Mouse (Mus musculus): ENCODE measurements around the gene Smurf2. TPM values are rescaled to one million over a fixed set of nuclear protein-coding genes. Genes with fewer than 3 reads are reported as not detected.

Smurf2 gene
- polyA plus RNA-seq, 1 experiment from 2014 or later, result 20.7 TPM

Small RNA genes within 50 kb of the gene (microRNA-seq; reads per million reads assigned to microRNA genes)
- gene Gm25994 (ENCODE audit: borderline number of aligned reads) (not detected), gene Gm27322 (ENCODE audit: borderline number of aligned reads) (not detected), gene Mir3064 (ENCODE audit: borderline number of aligned reads) (6.3 reads per million, percentile 24 among the genes with 10 or more reads in this experiment)

Other genes starting within 250 kb of the Smurf2 start
- 46.8 and 48.9 TPM in 2 replicates for gene Pecam1, start 170.1 kb downstream of the Smurf2 start, polyA plus RNA-seq (2014; fragmentation: Nextera tagmentation; extraction: Ambion mirVana)
- 1.4 and 2.0 TPM in 2 replicates for gene Milr1, start 169.5 kb downstream of the Smurf2 start, polyA plus RNA-seq (2014; fragmentation: Nextera tagmentation; extraction: Ambion mirVana)
- gene Polg2, start 141.2 kb downstream of the Smurf2 start, polyA plus RNA-seq (2014; fragmentation: Nextera tagmentation; extraction: Ambion mirVana), result 9.8 and 10.2 TPM in 2 replicates
- gene Ddx5, start 131.5 kb downstream of the Smurf2 start, polyA plus RNA-seq (2014; fragmentation: Nextera tagmentation; extraction: Ambion mirVana), result 334 and 344 TPM in 2 replicates
- gene Cep95, start 131.5 kb downstream of the Smurf2 start, polyA plus RNA-seq (2014; fragmentation: Nextera tagmentation; extraction: Ambion mirVana), result 15.8 and 16.6 TPM in 2 replicates
- gene Kpna2, start 78.8 kb upstream of the Smurf2 start, polyA plus RNA-seq (2014; fragmentation: Nextera tagmentation; extraction: Ambion mirVana), result 294 and 347 TPM in 2 replicates
- 4.1 and 4.3 TPM in 2 replicates for gene 1810010H24Rik, start 105.0 kb upstream of the Smurf2 start, polyA plus RNA-seq (2014; fragmentation: Nextera tagmentation; extraction: Ambion mirVana)
- gene Bptf, start 211.4 kb upstream of the Smurf2 start, polyA plus RNA-seq (2014; fragmentation: Nextera tagmentation; extraction: Ambion mirVana), result 34.8 and 37.0 TPM in 2 replicates

Data from embryonic facial prominence, embryonic 14.5 days (tissue).